Mouse (Mus musculus) cortical plate, adult 2 months (tissue): Measurements from ENCODE around the gene H2afz.

Experiments used
- CTCF ChIP-seq: fragments of 200-500 bp; IDR thresholded peaks from 2 replicates; pipeline ENCODE4 v1.5.1; 2011; ENCODE audit warnings: mild to moderate bottlenecking, control low read depth, low read length; ENCODE audit not compliant: insufficient read depth; ENCODE audit errors: extremely low read depth
- POLR2A ChIP-seq: fragments of 200-500 bp; IDR thresholded peaks from 2 replicates; pipeline ENCODE4 v1.6.1; 2011; ENCODE audit warnings: mild to moderate bottlenecking, low read length, control low read depth; ENCODE audit not compliant: insufficient read depth; ENCODE audit errors: extremely low read depth

DNA sequence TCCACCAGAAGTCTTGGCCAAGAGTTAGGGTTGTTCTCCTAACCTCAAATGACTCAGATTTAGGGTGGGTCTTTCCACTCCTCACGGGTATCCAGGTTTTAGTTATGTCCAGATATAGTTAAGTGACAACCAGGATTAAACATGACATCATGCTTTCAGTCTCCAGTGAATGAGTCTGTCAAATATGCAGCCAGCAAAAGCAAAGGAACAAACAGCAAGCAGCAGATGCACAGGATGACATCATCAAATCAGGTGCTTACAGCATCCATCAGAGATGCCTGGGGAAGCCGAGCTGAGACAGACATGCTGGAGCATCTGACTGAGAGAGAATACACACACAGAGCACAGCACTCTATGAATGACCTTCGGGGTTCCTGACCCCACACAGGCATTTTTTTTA is 9.0 kb upstream of the H2afz start:
- no peak for TF ChIP-seq CTCF
- no peak for TF ChIP-seq POLR2A
